Mouse (Mus musculus): Measurements from ENCODE around the gene Dlg5.

GRCm38 (mm10) chr14:24292914-24293313 lies 47.2 kb upstream of the Dlg5 start, which contains the start of gene E330034G19Rik:
- no peak for TF ChIP-seq POLR2A (IDR thresholded peaks at IDR 0.05; ENCODE audit: borderline replicate concordance, extremely low read depth, insufficient read depth, insufficient read length, poor library complexity, severe bottlenecking)
- no peak for TF ChIP-seq CTCF (IDR thresholded peaks at IDR 0.05; ENCODE audit: borderline replicate concordance, extremely low read depth, insufficient read depth, insufficient read length)

All from brain, embryonic 14.5 days (tissue).